Mouse (Mus musculus) gonadal fat pad, adult 2 months (tissue): ENCODE data around the gene Grap. TPM values are rescaled to one million over a fixed set of nuclear protein-coding genes. Genes with fewer than 3 reads are reported as not detected.

Source experiments
- DNase-seq: peaks from one replicate; pipeline ENCODE4 v3.0.0-alpha.2; 2012; ENCODE audit warnings: low read depth
- polyA plus RNA-seq: library from polyadenylated mRNA; depleted of rRNA; stranded (reverse); fragments of >200 nt; gene quantifications from 2 replicates; pipeline ENCODE4 v1.2.3, GENCODE M21; 2012

Grap gene
- polyA plus RNA-seq, 1 experiment, result 13.6 TPM

GRCm38 (mm10) chr11:61683907-61684731 lies 31.1 kb downstream of the Grap start, which contains the start of gene Fam83g:
TSS of gene Fam83g (plus strand) at chr11:61684091.
- no peak for DNase-seq

- DNase-seq, result no peak
These were observed 32.2 kb downstream of the Grap start for GRCm38 (mm10) chr11:61685119-61685725.

- DNase-seq, result no peak
These were observed 33.1 kb downstream of the Grap start for GRCm38 (mm10) chr11:61686141-61686540.

- DNase-seq, result no peak
These were observed 33.9 kb downstream of the Grap start for GRCm38 (mm10) chr11:61686906-61687453.

- no peak for DNase-seq
These were observed 34.5 kb downstream of the Grap start for GRCm38 (mm10) chr11:61687595-61687994.

GRCm38 (mm10) chr11:61692996-61693395 lies 39.9 kb downstream of the Grap start:
- DNase-seq, result no peak

- no peak for DNase-seq
These were observed 45.8 kb downstream of the Grap start for GRCm38 (mm10) chr11:61698852-61699251.

- no peak for DNase-seq
These were observed 46.4 kb downstream of the Grap start for GRCm38 (mm10) chr11:61699460-61699859.

- no peak for DNase-seq
These were observed 46.9 kb downstream of the Grap start for GRCm38 (mm10) chr11:61699933-61700332.

- DNase-seq, result no peak
These were observed 48.6 kb downstream of the Grap start for GRCm38 (mm10) chr11:61701696-61702095.

- no peak for DNase-seq
These were observed 49.4 kb downstream of the Grap start for GRCm38 (mm10) chr11:61702494-61702893.

- no peak for DNase-seq
These were observed 52.5 kb downstream of the Grap start for GRCm38 (mm10) chr11:61705581-61705980.

GRCm38 (mm10) chr11:61706232-61706631 lies 53.2 kb downstream of the Grap start:
- DNase-seq, result no peak

GRCm38 (mm10) chr11:61708928-61709327 lies 55.9 kb downstream of the Grap start:
- no peak for DNase-seq

- no peak for DNase-seq
These were observed 60.2 kb downstream of the Grap start for GRCm38 (mm10) chr11:61713157-61713855.

GRCm38 (mm10) chr11:61714346-61715117 lies 61.5 kb downstream of the Grap start:
- no peak for DNase-seq

- DNase-seq, result no peak
These were observed 62.1 kb downstream of the Grap start for GRCm38 (mm10) chr11:61715130-61715529.

- no peak for DNase-seq
These were observed 64.9 kb downstream of the Grap start for GRCm38 (mm10) chr11:61717990-61718389.

- DNase-seq, result no peak
These were observed 66.3 kb downstream of the Grap start for GRCm38 (mm10) chr11:61719387-61719786.

GRCm38 (mm10) chr11:61719826-61720225 lies 66.8 kb downstream of the Grap start:
- DNase-seq, result no peak

GRCm38 (mm10) chr11:61720636-61721035 lies 67.6 kb downstream of the Grap start, which contains the start of gene Slc5a10:
TSS of gene Slc5a10 (minus strand) at chr11:61720826.
- no peak for DNase-seq
